Mouse (Mus musculus): Measurements from ENCODE around the gene Fbln2.

- TF ChIP-seq CTCF (conservative IDR thresholded peaks at IDR 0.05 in 1 of 2, IDR thresholded peaks at IDR 0.05 in 1 of 2; ENCODE audit: low read depth in 2 of 2, low read length in 2 of 2) (no peak), POLR2A (IDR thresholded peaks at IDR 0.05; ENCODE audit: low read depth, low read length) (no peak), SIN3A (IDR thresholded peaks at IDR 0.05; ENCODE audit: low read length) (no peak), ZKSCAN1 (IDR thresholded peaks at IDR 0.05; ENCODE audit: borderline replicate concordance, low read depth, low read length) (no peak), SMC3 (IDR thresholded peaks at IDR 0.05; ENCODE audit: low read depth, low read length) (no peak), RAD21 (IDR thresholded peaks at IDR 0.05; ENCODE audit: low read depth, low read length) (no peak), MYC (IDR thresholded peaks at IDR 0.05; ENCODE audit: low read depth, low read length) (no peak), ZC3H11A (IDR thresholded peaks at IDR 0.05; ENCODE audit: low read depth, low read length) (no peak), MEF2A (IDR thresholded peaks at IDR 0.05; ENCODE audit: borderline replicate concordance, low read depth, low read length) (no peak)
These were observed 19.3 kb upstream of the Fbln2 start for GRCm38 (mm10) chr6:91192851-91193545.

Measured in CH12.LX (cell line).